Mouse (Mus musculus) cerebellum, adult 18-20 months (tissue): ENCODE results near the gene Fabp6.

ENCODE experiments used
- DNase-seq, 2 experiments: peaks; one replicate each; pipeline ENCODE4 v3.0.0; 2021

The Fabp6 gene

GRCm38 (mm10) chr11:43601440-43601839 lies at the start of gene Fabp6:
Gene Fabp6, minus strand, starts transcription at chr11:43601540.
- no peak for DNase-seq

- DNase-seq, result no peak
These were observed 43.9 kb upstream of the Fabp6 start for GRCm38 (mm10) chr11:43645286-43645685.

DNA sequence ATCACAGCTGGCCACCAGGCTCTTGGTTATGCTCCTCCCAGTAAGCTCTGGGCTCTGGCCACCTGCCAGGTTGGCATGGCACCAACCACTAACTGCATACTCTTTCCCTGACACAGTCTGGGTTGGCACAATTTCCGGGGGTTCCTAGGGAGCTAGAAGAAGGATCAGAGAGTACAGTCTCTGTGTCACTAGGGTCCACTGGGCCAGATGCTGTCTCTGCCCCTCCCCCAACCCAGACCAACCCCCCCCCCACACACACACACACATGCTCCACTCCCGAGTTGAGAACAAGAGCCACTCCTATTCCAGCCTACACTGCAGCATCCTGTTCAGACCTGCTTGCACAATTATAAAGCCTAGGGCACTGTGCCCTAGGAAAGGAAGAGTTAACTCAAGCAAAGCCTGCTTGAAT lies 41.8 kb upstream of the Fabp6 start:
- peak; percentile 16 to 26 for DNase-seq

DNA sequence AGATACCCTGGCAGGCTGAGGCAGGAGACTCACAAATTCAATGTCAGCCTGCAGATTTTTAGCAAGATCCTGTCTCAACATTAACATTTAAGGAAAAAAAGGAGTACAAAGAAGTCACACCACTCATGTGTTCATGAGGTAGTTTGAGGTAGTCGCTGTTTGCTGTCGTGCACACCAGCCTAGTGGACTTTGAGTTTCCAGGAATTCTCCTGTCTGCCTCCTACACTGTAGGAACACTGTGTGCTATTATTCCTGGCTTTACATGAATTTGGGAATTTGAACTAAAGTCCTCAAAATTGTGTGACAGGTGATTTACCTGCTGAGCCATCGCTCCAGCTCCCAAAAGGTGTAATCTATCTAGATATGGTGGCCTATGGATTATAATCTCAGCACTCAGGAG lies 37.1 kb upstream of the Fabp6 start:
- no peak for DNase-seq

DNA sequence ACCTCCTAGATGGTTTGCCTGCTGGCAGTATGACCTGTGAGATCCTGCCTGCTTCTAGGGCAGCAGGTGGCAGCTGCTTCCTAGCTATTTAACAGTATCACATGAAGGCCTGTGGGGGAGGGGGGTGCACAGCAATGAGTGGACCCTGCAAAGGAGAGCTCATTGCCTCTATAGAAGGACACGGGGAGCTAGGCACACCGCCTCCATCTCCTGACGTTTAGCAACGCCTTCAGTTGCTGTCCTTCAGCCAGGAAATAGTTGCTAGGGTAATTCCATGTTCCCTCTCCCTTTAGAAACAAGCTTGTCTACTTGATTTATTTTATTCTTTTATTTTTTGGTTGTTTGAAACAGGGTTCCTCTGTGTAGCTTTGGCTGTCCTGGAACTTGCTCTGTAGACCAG lies 35.4 kb upstream of the Fabp6 start:
- DNase-seq, result no peak

- peak in 1 of 2 experiments; percentile 14 for DNase-seq
These were observed 32.5 kb upstream of the Fabp6 start for GRCm38 (mm10) chr11:43633658-43634401.

- DNase-seq, result no peak
These were observed 31.8 kb upstream of the Fabp6 start for GRCm38 (mm10) chr11:43633165-43633564.

DNA sequence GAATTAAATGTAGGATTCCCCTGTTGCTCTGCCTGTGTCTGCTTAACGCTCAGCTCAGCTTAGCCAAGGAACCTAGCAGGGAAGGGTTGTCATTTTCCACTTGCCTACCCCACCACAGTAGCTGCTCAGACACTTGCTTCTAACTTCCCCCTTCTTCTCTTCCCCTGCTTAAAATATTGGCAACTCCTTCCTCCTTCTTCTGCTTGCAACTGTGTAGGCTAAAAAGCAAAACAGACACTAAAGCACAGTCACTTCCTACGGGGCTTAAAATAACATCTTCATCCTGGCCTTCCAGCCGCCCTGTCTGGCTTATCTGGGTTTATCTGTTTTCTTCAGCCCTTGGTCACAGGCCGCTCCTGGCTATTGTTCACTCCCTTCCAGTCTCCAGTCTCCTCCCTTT lies 31.2 kb upstream of the Fabp6 start:
- no peak for DNase-seq

DNA sequence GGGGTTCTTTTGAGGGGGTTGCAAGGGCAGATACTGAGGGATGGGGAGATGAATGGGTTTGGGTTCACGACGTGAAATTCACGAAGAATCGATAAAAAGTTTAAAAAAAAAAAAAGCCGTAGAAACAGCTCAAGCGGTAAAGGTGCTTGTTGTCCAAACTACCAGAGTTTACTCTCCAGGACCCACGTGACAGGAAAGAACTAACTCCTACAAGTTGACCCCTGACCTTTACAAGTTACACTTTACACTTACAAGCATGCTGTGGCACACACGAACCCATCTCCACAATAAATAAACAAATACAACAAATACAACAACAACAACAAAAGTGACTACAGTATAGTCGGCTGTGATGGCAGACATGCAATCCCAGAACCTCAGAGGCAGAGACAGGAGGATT lies 30.3 kb upstream of the Fabp6 start:
- no peak for DNase-seq

DNA sequence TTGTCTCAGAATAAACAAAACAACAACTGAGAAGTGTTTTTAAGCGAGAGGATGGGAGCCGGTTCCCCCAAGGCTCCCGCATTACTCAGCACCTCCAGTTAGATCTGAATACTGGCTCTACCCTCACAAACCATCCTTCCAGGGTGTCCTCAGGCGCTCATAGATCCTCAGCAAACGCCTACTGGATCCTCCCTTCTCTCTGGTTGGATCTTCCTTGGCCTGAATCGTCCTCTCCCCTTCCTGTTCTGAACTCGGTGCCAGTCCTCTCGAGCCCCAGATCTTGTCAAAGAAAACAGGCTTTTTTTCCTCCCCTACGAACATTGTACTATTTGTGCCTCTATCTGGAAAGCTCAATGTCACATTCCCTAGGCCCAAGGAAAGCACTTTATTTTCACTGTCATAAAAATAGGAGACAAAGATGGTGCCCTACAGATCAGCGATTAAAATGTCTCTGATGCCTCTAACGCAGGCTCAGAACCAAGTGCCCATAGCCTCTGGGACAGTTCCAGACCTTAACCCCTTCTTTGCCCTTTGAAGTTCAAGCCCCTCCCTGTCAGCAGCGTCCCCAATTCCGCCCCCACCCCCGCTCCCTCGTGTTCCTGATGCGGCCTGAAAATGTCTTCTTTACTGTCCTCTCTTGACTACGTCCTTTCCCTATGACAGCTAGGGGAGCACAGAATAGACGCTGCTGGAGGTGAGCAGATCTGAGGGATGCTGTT lies 25.7 kb upstream of the Fabp6 start:
- peak; percentile 35 to 40 for DNase-seq

DNA sequence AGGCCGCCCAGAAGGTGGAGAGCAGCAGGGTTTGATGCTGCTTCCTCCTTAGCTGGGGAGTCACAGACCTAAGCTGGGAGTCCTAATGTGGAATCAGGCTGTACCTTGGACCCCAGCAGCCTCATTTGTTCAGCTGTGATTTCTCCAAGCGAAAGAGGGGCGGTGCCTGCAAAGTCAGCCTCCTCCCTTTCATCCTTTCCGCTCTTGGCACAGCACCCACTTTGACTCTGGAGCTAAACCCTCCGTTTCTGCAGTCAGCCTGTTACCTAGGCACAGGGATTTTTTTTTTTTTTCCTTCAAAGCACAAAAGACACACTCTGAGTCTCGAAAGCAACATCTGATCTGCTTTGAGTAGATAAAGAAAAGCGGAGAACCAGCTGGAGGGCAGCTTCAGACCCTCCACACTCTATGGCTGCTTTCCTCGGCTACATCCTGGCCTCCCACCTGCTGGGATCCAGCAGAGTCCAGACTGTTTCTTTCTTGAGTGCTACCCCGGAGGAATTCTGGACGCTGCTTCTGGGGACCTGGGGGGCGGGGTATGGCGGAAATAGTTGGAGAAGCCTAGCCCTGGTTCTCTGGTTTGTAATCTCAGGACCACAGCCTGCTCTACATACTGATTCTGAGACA lies 25.1 kb upstream of the Fabp6 start:
- peak; percentile 58 to 62 for DNase-seq

DNA sequence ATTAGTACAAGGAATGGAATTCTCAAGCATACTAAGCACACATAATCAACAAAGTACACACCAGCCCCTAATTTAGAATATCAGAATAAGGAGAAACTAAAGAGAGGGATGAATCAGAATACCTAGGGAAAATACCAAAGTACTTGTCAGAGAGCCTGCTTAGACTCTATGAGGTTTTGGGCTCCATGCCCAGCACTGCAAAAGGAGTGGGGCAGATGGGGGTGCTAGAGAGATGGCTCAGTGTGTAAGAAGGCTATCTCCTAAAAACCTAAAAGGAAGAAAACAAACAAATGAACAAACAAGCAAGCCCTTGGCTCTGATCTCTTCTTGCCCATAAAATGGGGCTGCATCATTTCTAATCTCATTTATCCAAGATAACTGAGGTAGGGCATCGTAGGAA lies 23.0 kb upstream of the Fabp6 start:
- no peak for DNase-seq

DNA sequence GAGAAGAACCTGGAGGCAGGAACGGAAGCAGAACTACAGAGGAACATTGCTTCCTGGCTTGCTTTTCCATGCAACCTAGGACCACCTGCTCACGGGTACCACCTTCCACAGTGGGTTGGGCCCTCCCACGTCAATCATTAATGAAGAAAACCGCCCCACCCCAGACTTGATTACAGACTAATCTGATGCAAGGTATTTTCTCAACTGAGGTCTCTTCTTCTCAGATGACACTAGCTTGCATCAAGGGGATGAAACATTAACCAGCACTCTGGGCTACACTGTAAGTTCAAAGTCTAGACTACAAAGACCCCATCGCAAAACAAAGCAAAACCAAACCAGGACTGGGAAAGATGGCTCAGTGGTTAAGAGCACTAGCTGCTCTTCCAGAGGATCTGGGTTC lies 20.4 kb upstream of the Fabp6 start:
- no peak for DNase-seq

DNA sequence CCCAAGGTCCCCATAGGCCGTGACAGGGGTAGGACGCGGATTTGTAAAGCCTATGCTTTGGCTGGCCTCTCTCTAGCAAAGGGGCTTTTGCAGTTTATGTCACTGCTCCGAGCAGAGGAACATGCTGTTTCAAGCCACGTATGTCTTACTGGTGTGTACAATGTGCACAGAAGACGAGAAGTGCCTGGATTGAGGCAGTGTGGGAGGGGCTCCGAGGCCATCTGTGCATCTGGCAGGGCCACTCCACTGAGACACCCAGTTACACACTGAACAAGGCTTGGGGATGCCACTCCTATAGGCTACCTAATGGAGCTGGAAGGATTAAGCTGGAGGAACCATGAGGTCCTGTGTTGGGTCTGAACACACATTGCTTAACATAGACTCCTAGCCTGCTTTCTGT lies 17.1 kb upstream of the Fabp6 start:
- DNase-seq, result peak in 1 of 2 experiments; percentile 17

DNA sequence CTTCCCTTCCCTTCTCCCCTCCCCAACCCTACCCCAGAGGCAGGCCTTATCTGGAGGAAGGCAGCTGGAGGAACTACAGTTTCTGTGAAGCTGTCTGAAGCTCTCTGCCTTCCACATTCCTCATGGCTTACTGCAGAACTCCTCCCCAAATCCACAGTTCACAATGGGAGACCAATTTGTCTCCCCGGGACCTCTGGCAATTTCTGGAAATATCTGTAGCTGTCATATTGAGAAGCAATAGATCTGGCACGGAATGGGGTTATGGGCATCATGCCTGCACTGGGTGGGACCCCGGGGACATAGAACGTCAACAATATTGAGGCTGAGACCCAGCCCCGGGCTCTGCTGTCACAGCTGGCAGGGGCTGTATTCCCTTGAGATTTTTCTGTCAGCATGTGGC lies 16.6 kb upstream of the Fabp6 start:
- no peak for DNase-seq

GRCm38 (mm10) chr11:43612834-43613488 lies 11.6 kb upstream of the Fabp6 start:
- peak; percentile 85 to 89 for DNase-seq

DNA sequence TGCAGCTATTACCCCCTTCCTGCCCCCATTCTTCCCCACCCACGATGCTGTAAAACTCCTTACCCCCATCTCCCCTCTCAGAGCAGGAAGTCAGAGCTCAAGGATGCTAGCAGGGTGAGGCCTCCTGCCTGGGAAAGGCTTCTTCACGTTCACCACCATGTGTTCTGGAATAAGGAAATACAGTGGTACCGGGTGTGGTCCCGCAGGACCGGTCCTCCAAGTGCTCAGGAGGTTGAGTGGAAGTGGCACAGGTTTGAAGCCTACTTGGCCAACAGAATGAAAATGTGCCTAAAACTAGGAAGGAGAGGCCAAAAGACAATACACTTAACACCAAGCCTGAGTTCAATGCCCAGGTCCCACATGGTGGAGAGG lies 9.3 kb upstream of the Fabp6 start:
- DNase-seq, result no peak

DNA sequence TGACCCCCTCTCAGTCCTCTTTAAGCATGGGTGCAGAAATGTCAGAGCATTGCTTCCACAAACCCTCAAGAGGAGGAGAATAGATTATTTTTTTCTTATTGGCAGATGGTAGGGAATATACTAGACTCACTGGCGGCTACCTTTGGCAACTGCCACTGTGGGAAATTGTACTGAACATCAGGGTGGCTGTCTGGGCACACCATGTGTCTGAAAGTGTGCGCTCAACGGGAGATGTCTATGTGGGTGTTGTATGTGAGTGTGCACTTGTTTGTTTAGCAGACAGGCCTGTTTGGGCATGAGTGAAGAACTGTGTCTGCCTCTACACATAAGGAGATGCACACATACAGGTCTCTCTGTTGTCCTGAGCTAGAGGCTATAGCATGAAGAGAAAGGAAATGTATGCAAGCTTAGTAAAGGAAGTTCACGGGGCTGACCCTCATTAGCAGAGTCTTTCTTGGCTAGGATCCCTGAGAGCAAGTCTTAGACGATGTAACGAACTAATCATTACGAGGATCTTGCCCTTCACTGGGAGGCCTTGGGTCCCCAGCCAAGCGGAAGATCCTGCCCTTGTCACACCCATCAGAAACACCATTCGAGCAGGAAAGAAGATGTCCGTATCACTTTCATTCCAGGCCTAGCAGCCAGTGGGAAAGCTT lies 8.8 kb upstream of the Fabp6 start:
- DNase-seq, result no peak

DNA sequence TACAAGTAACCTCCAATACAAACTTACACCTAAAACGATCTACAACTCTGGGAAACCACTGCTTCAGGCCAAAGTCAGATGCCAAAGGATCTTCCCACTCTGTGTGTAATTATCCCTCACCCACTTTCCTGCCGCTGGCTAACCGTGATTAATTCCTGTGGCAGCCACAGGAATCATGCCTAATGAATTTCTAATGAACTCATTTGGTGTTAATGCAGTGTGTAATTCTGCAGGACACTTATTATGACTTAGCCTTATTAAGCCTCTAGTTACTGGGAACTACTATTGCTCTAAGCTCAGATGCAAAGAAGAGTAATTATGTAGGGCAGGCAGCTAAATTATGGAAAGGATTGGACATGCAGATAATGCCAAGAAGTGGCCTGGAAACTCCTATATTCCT lies 7.1 kb upstream of the Fabp6 start:
- no peak for DNase-seq

DNA sequence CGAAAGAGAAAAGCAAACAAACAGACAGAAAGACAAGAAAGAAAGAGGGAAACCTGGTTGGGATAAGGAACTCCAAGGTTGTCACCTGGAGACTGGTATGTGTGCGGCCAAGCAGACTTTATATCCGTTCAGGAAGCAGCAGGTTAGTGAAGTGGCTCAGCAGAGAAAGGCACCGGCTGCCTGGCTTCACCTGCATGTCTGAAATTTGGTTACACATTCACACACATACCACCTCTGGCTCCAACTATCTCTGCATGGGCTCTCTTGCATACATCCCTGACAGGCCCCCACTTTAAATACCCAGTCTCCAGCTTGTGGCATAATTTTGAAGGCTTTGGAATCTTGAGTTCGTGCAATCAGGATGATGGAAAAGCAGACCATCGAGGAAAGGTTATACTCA lies 4.5 kb upstream of the Fabp6 start:
- DNase-seq, result no peak

- DNase-seq, result no peak
These were observed 3.6 kb upstream of the Fabp6 start for GRCm38 (mm10) chr11:43604891-43605290.

GRCm38 (mm10) chr11:43604207-43604606 lies 2.9 kb upstream of the Fabp6 start:
- no peak for DNase-seq

DNA sequence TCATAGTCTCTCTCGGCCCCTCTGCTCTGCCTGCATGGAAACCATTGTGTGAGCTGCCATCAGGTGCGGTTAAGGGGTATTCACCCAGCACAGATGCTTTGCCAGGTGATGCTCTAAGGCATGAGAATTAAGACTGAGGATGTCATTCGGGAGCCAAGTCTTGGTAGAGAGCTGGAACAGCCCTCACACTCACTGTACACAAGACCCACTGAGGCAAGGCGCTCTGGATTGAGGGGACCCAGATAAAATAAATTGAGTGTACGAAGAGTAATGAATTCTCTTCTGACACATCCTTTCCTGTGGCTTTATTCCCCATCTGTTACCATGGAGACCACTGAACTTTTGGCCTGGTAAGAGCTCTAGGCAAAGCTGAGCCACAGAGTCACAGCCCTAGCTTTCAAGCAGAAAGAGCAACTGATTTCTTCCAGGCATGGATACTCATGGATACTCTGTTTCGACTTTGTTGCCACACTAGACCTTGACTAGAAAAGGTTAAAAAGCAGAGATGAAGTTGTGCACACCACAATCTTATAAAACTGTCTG lies 11.7 kb downstream of the Fabp6 start:
- no peak for DNase-seq
